Mouse (Mus musculus) MEL (cell line): ENCODE results near the gene D11Wsu47e.

Experiments
- ELF1 ChIP-seq: IDR thresholded peaks from 2 replicates; pipeline ENCODE4 v1.6.1; 2014; ENCODE audit warnings: low read depth, mild to moderate bottlenecking, inconsistent platforms, low read length, improper control_type of control experiment, moderate library complexity
- GABPA ChIP-seq: IDR thresholded peaks from 2 replicates; pipeline ENCODE4 v1.6.1; 2012; ENCODE audit warnings: low read depth, mild to moderate bottlenecking, inconsistent platforms, low read length, improper control_type of control experiment, moderate library complexity
- MAX ChIP-seq: IDR thresholded peaks from 2 replicates; pipeline ENCODE4 v1.6.1; 2011; ENCODE audit warnings: low read length, improper control_type of control experiment
- MAZ ChIP-seq: IDR thresholded peaks from 2 replicates; pipeline ENCODE4 v1.6.1; 2012; ENCODE audit warnings: low read depth, mild to moderate bottlenecking, inconsistent platforms, low read length, improper control_type of control experiment
- POLR2A ChIP-seq, 2 experiments: IDR thresholded peaks; 2 replicates each; pipeline ENCODE4 v1.6.1; 2011 to 2012; ENCODE audit warnings: low read length in 2 of 2, mild to moderate bottlenecking in 2 of 2, control low read depth in 1 of 2, improper control_type of control experiment in 1 of 2, low read depth in 1 of 2, moderate library complexity in 1 of 2; ENCODE audit not compliant: control insufficient read depth in 1 of 2, insufficient read depth in 1 of 2, poor library complexity in 1 of 2
- POLR2AphosphoS2 ChIP-seq: IDR thresholded peaks from 2 replicates; pipeline ENCODE4 v1.6.1; 2011; ENCODE audit warnings: low read length, improper control_type of control experiment
- POLR2AphosphoS5 ChIP-seq: IDR thresholded peaks from 2 replicates; pipeline ENCODE4 v1.6.1; 2012; ENCODE audit warnings: low read depth, borderline replicate concordance, mild to moderate bottlenecking, inconsistent platforms, low read length, moderate library complexity, mixed read lengths
- RCOR1 ChIP-seq: IDR thresholded peaks from 2 replicates; pipeline ENCODE4 v1.6.1; 2012; ENCODE audit warnings: low read depth, mild to moderate bottlenecking, inconsistent platforms, low read length, improper control_type of control experiment
- ZMIZ1 ChIP-seq: IDR thresholded peaks from 2 replicates; pipeline ENCODE4 v1.6.1; 2012; ENCODE audit warnings: low read depth, mild to moderate bottlenecking, inconsistent platforms, low read length, improper control_type of control experiment, moderate library complexity

DNA sequence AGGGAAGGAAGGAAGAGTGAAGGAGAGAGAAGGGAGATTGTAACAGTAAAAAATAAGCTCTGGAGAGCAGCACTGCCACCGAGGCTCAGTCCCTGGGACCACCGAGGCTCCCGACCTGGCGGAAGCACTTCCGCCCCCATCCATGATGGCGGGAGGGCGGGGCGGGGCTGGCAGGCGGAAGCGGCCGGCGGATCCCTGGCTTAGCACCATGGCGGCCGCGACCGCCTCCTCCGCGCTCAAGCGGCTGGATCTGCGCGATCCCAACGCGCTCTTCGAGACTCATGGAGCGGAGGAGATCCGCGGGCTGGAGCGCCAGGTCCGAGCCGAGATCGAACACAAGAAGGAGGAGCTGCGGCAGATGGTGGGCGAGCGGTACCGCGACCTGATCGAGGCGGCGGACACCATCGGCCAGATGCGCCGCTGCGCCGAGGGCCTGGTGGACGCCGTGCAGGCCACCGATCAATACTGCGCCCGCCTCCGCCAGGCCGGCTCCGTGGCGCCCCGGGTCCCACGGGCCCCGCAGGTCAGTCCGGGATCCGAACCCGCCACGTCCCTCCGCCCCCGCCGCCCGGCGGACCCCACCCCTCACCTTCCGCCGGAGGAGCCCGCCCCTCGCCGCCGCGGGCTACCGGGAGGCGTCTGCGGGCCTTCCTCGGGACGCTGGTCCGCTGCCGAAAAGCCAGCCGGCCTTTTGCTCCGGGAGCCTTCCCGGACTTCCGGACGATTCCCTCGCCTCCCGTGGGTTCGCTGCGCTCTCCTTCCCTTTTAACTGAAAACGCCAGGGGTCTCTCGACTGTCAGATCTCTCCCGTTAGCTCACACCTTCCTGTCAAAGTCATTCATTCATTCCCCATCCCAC lies 34.6 kb upstream of the D11Wsu47e start, which contains the start of gene Slc39a11:
- no peak; the same call in 1 of the 2 replicates for TF ChIP-seq MAZ
- peak; percentile 53; the same call in 1 of the 2 replicates for TF ChIP-seq POLR2AphosphoS2
- TF ChIP-seq POLR2A (IDR thresholded peaks at IDR 0.05; ENCODE audit: control insufficient read depth in 1 of 2, insufficient read depth in 1 of 2, low read depth in 1 of 2, low read length in 2 of 2, poor library complexity in 1 of 2) = peak; percentile 83 to 98
- no peak for TF ChIP-seq GABPA
- TF ChIP-seq POLR2AphosphoS5 = no peak
- peak; percentile 96 for TF ChIP-seq ELF1
- peak; percentile 11; the same call in 1 of the 2 replicates for TF ChIP-seq ZMIZ1
- TF ChIP-seq MAX = peak; percentile 46
- no peak for TF ChIP-seq RCOR1
